Comparison of ENCODE assay signal across 10 mouse cellular contexts in the genomic region with DNA sequence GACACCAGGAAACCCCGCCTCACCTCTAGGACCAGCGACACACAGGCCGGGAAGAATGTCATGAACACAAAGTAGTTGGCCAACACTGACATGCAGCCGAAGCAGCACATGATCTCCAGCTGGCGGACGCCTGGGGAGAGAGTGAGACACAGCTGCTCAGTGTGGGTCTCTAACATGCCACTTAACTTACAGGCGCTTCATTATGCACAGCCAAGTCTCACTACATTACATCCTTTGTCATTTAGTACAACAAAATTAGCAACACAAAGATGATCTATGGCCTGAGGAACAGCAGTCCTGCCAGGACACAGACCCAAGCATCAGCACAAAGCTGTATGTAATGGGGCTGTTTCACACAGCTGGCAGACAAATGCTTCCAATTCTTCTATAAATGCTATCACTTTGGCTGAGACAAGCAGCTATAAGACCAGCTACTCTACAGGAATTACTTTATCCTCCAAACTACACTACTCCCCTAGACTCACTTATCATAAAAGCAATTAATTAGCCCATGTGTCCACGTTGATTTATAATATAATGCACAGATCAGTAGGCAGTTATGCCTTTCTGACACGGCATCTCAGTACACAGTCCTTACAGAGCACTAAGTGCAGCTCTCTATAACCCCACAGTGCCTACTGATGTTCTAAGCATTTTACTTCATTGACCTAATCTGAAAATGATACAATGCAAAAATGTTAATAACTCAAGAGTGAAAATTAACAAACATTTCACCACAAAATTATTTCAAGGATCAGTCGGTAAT. TPM values are rescaled to one million over a fixed set of nuclear protein-coding genes. Genes with fewer than 3 reads are reported as not detected.
A peak's percentile ranks its signal among the peaks of the same experiment; 100 is the strongest.
DNase-seq lines count a peak whose midpoint lies in the region; ATAC-seq and TF ChIP-seq lines count a peak whose summit lies in the region.
"Had no signal": no experiment of that assay in that cellular context is flagged by ENCODE, and none has a peak within 500 bp of the region (broad histone marks: within the 10 kb centered on the region; RNA-seq: fewer than 3 reads in every experiment).

No protein-coding gene starts in this region.

- no peak overlapping the region for H3K4me3 ChIP-seq in ES-E14 (ENCODE audit: insufficient read depth in 1 of 2, low read depth in 1 of 2, low read length in 2 of 2, poor library complexity in 1 of 2, severe bottlenecking in 1 of 2)
- H3K4me3 ChIP-seq in forebrain, embryonic 11.5 days (ENCODE audit: low read depth, low read length): no peak overlapping the region
- no peak overlapping the region for H3K4me3 ChIP-seq in intestine, embryonic 16.5 days (ENCODE audit: low read length)
- H3K4me3 ChIP-seq: liver, embryonic 15.5 days had no signal

- H3K36me3 ChIP-seq in ES-E14 (ENCODE audit: control insufficient read depth, insufficient read depth, low read length, poor library complexity, severe bottlenecking): peaks cover 67% of the 10 kb centered on the region
- peaks cover 39% of the 10 kb centered on the region for H3K36me3 ChIP-seq in forebrain, embryonic 11.5 days (ENCODE audit: control insufficient read depth, insufficient read depth, low read length)
- peaks cover 39% of the 10 kb centered on the region for H3K36me3 ChIP-seq in intestine, embryonic 16.5 days (ENCODE audit: control insufficient read depth, insufficient read depth, low read length)

- WGBS in forebrain, embryonic 11.5 days: 80% methylated on average over 10 of the region's 10 CpGs
- 70% methylated on average over 10 of the region's 10 CpGs for WGBS in intestine, embryonic 16.5 days

- peak; percentile 20 for DNase-seq in kidney, postnatal 14 days
- DNase-seq in kidney, adult 8-10 months: no peak
- peak; percentile 62 for DNase-seq in ES-E14 (ENCODE audit: low read depth, low spot score)
- no peak for DNase-seq in forebrain, embryonic 11.5 days (ENCODE audit: low spot score)
- no peak for DNase-seq in kidney, adult 9 months
- no peak for DNase-seq in layer of hippocampus, postnatal 10 days (ENCODE audit: low spot score in 2 of 2)
- DNase-seq: embryo, embryonic 11 days had no signal

- no peak overlapping the region for H3K4me2 ChIP-seq in forebrain, embryonic 11.5 days (ENCODE audit: low read depth, low read length, severe bottlenecking)
- H3K4me2 ChIP-seq in intestine, embryonic 16.5 days (ENCODE audit: low read depth, low read length): no peak overlapping the region
- H3K4me2 ChIP-seq: liver, embryonic 15.5 days had no signal

- H3K4me1 ChIP-seq in ES-E14 (ENCODE audit: control insufficient read depth in 2 of 2, insufficient read depth in 2 of 2, low read length in 2 of 2, poor library complexity in 1 of 2): peaks cover 0 to 2% of the 10 kb centered on the region in 2 experiments; a peak in 1 of 4 replicates
- no peaks in the 10 kb centered on the region; the same call in 1 of the 2 replicates for H3K4me1 ChIP-seq in forebrain, embryonic 11.5 days (replicated peaks; ENCODE audit: control insufficient read depth, insufficient read depth, low read length)
- H3K4me1 ChIP-seq in intestine, embryonic 16.5 days (ENCODE audit: control insufficient read depth, insufficient read depth, low read length): no peaks in the 10 kb centered on the region

- ATAC-seq in forebrain, embryonic 11.5 days (replicated peaks; ENCODE audit: low FRiP score): peak; percentile 80
- peak; percentile 34; the same call in 1 of the 2 replicates for ATAC-seq in intestine, embryonic 16.5 days

- H3K27me3 ChIP-seq in forebrain, embryonic 11.5 days (ENCODE audit: control insufficient read depth, insufficient read depth, low read length): no peaks in the 10 kb centered on the region
- no peaks in the 10 kb centered on the region for H3K27me3 ChIP-seq in intestine, embryonic 16.5 days (replicated peaks; ENCODE audit: control insufficient read depth, insufficient read depth, low read length)
- H3K27me3 ChIP-seq: liver, embryonic 15.5 days had no signal

- H3K27ac ChIP-seq in ES-E14 (ENCODE audit: insufficient read depth, low read depth, low read length, poor library complexity, severe bottlenecking): no peak overlapping the region
- no peak overlapping the region for H3K27ac ChIP-seq in forebrain, embryonic 11.5 days (ENCODE audit: low read depth, low read length)
- no peak overlapping the region for H3K27ac ChIP-seq in intestine, embryonic 16.5 days (ENCODE audit: low read length)
- H3K27ac ChIP-seq: liver, embryonic 15.5 days had no signal

- no peaks in the 10 kb centered on the region for H3K9me3 ChIP-seq in ES-E14 (ENCODE audit: control insufficient read depth, insufficient read depth, low read depth, low read length)
- H3K9me3 ChIP-seq in forebrain, embryonic 11.5 days (ENCODE audit: control insufficient read depth, low read length): no peaks in the 10 kb centered on the region
- no peaks in the 10 kb centered on the region for H3K9me3 ChIP-seq in intestine, embryonic 16.5 days (ENCODE audit: control insufficient read depth, low read length)
- H3K9me3 ChIP-seq: G1E; liver, embryonic 15.5 days had no signal

- H3K9ac ChIP-seq in ES-E14 (ENCODE audit: insufficient read depth, low read depth, low read length, poor library complexity, severe bottlenecking): no peak overlapping the region
- no peak overlapping the region for H3K9ac ChIP-seq in forebrain, embryonic 11.5 days (ENCODE audit: low read length)
- no peak overlapping the region for H3K9ac ChIP-seq in intestine, embryonic 16.5 days (ENCODE audit: low read depth, low read length)
- H3K9ac ChIP-seq: liver, embryonic 15.5 days had no signal

- in situ Hi-C loops in ES-E14 (cut with MboI; ENCODE audit: low sequenced_read_pairs in 2 of 2, unreplicated experiment in 2 of 2): no loop called here

TF ChIP-seq in ES-E14, 5 proteins besides CTCF, POLR2A, EP300 and RAD21:
- TF ChIP-seq MAFK (IDR thresholded peaks at IDR 0.05; ENCODE audit: insufficient read depth, low read depth, low read length) (peak; percentile 53; the same call in 1 of the 2 replicates), HCFC1 (IDR thresholded peaks at IDR 0.05; ENCODE audit: borderline replicate concordance, insufficient read depth, low read length) (no peak)

RNA-seq across cellular contexts. Expression of a gene that starts 10.5 kb away (rescaled TPM):
- total RNA-seq in ES-E14 (2012; rRNA removed): 143 and 202 TPM in 2 replicates
- 189 and 190 TPM in 2 replicates for polyA plus RNA-seq in forebrain, embryonic 11.5 days (2014; fragmentation: Nextera tagmentation; extraction: Ambion mirVana)
- 86.6 and 87.7 TPM in 2 replicates for polyA plus RNA-seq in intestine, embryonic 16.5 days (2015; fragmentation: Nextera tagmentation; extraction: Ambion mirVana)
- 100 to 1,000 TPM; 268 to 334 TPM for total RNA-seq in layer of hippocampus, postnatal 10 days (2021)

Comparison
In these comparisons a context has a peak if more than half of its experiments do, and no peak if none do; other contexts are left out.
1. DNase-seq: peak in kidney, postnatal 14 days (single experiment) and ES-E14 (single experiment); none in kidney, adult 8-10 months (0 of 2), forebrain, embryonic 11.5 days (single experiment), kidney, adult 9 months (single experiment) and layer of hippocampus, postnatal 10 days (0 of 2).